Mouse (Mus musculus) forebrain, embryonic 14.5 days (tissue): Measurements from ENCODE around the gene Fmc1. TPM values are rescaled to one million over a fixed set of nuclear protein-coding genes. Genes with fewer than 3 reads are reported as not detected.

Experiments
- microRNA-seq: library from miRNA; unstranded; fragments of <30 nt; microRNA quantifications from one replicate; pipeline ENCODE4, GENCODE M21; 2016
- polyA plus RNA-seq: library from polyadenylated mRNA; unstranded; fragments of >200 nt; fragmentation: Nextera tagmentation; extraction: Ambion mirVana; gene quantifications from 2 replicates; pipeline ENCODE4 v1.2.1, GENCODE M21; 2014

The Fmc1 gene
- polyA plus RNA-seq, 1 experiment from 2014 or later = 179 TPM

Small RNA genes within 50 kb of the gene (microRNA-seq; reads per million reads assigned to microRNA genes)
- not detected for gene Mir7670

Other genes with a start within 250 kb of the Fmc1 start
- gene Zc3hav1l, start 234.2 kb upstream of the Fmc1 start, polyA plus RNA-seq = 5.3 and 6.1 TPM in 2 replicates
- gene Zc3hav1, start 178.9 kb upstream of the Fmc1 start, polyA plus RNA-seq = 0.71 and 1.1 TPM in 2 replicates
- gene Ttc26, start 152.0 kb upstream of the Fmc1 start, polyA plus RNA-seq = 5.4 and 6.9 TPM in 2 replicates
- gene Ubn2, start 99.6 kb upstream of the Fmc1 start, polyA plus RNA-seq = 10.7 and 13.9 TPM in 2 replicates
- gene Luc7l2, start 17.8 kb downstream of the Fmc1 start, polyA plus RNA-seq = 22.8 and 32.5 TPM in 2 replicates
- gene Klrg2, start 103.7 kb downstream of the Fmc1 start, polyA plus RNA-seq = 0.16 TPM in 1 of 2 replicates, not detected in the other
- gene Clec2l, start 129.6 kb downstream of the Fmc1 start, polyA plus RNA-seq = 8.8 and 9.3 TPM in 2 replicates